Mouse (Mus musculus): Measurements from ENCODE around the gene Trhr2. TPM values are rescaled to one million over a fixed set of nuclear protein-coding genes. Genes with fewer than 3 reads are reported as not detected.

The Trhr2 gene
- polyA plus RNA-seq (2015; fragmentation: Nextera tagmentation; extraction: Ambion mirVana): not detected in 2 replicates

DNA sequence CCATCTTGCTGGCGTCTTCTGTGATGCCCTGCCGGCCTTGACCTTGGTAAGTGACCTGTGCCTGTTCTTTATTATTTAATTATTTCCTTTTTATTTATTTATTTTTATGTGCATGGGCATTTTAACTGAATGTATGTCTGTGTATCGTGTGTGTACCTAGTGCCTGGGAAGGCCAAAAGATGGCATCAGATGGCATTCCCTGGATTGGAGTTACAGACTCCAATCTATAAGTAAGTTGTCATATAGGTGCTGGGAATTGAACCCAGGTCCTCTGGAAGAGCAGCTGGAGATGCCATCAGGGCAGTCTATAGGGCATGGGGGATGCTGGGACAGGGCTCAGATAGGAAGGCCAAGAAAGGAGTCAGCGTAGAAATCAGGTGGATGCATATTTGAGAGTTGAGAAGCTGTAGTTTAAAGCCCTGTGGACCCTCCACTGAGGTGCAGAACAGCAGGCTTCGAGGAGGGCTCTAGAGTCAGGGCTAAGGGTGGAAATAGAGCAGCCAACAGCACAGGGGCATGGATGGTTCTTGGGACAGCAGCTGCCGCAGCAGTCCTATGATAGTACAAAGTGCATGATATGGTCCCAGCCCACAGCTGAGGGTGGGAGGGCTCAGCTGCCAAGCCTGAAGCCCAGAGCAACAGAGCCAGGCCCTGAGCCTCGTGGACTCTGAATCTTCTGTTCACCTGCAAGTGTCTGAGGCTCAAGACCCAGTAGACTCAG is at the start of gene Trhr2:
Gene Trhr2 (minus strand): TSS at position 51 of the 721 bp plus-strand sequence.
- ATAC-seq (no peak), DNase-seq (ENCODE audit: low spot score) (no peak)
- Histone ChIP-seq H3K9me3 (ENCODE audit: low read length) (no peaks in the 10 kb centered on the region), H3K27me3 (replicated peaks; ENCODE audit: insufficient read depth, low read length) (no peaks in the 10 kb centered on the region), H3K4me1 (ENCODE audit: insufficient read depth, low read depth, low read length) (no peaks in the 10 kb centered on the region), H3K4me3 (ENCODE audit: low read depth, low read length) (no peak within 1 kb of the TSS), H3K4me2 (replicated peaks; ENCODE audit: low read depth, low read length) (no peak within 1 kb of the TSS), H3K27ac (ENCODE audit: low read length) (no peak within 1 kb of the TSS), H3K36me3 (ENCODE audit: insufficient read depth, low read length) (no peaks in the 10 kb centered on the region), H3K9ac (replicated peaks; ENCODE audit: low read depth) (no peak within 1 kb of the TSS)
- TF ChIP-seq EP300 (IDR thresholded peaks at IDR 0.05) (no peak), CTCF (IDR thresholded peaks at IDR 0.05) (no peak)
- WGBS: 70% methylated on average over 7 of the region's 7 CpGs

DNA sequence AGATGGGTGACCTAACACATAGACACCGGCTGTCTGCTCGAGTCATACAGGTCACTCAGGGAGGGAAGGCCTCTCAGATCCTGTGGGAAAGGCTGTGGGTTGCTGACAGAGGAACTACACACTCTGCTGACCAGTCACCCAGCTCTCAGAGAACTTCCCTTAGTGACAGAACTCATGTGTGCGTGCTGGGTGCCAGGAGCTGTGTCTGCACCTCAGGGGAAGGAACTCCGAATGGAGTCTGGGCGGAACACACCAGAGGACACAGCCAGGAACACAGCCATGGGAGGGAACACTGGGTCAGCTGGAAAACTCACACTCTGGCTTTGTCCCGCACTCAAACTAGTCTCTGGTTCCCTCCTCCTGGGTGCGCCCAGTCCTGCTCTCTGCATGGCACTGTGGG is 47.1 kb upstream of the Trhr2 start:
- Histone ChIP-seq H3K9ac (replicated peaks; ENCODE audit: low read depth) (no peak overlapping the region), H3K9me3 (ENCODE audit: low read length) (no peaks in the 10 kb centered on the region), H3K27me3 (replicated peaks; ENCODE audit: insufficient read depth, low read length) (no peaks in the 10 kb centered on the region), H3K27ac (ENCODE audit: low read length) (no peak overlapping the region), H3K4me2 (replicated peaks; ENCODE audit: low read depth, low read length) (no peak overlapping the region), H3K36me3 (ENCODE audit: insufficient read depth, low read length) (peaks cover 71% of the 10 kb centered on the region), H3K4me3 (ENCODE audit: low read depth, low read length) (no peak overlapping the region), H3K4me1 (ENCODE audit: insufficient read depth, low read depth, low read length) (no peaks in the 10 kb centered on the region)
- TF ChIP-seq CTCF (IDR thresholded peaks at IDR 0.05): no peak
- no peak for TF ChIP-seq EP300 (IDR thresholded peaks at IDR 0.05)
- DNase-seq (ENCODE audit: low spot score) (no peak), ATAC-seq (no peak)
- 91% methylated on average over 7 of the region's 7 CpGs for WGBS

DNA sequence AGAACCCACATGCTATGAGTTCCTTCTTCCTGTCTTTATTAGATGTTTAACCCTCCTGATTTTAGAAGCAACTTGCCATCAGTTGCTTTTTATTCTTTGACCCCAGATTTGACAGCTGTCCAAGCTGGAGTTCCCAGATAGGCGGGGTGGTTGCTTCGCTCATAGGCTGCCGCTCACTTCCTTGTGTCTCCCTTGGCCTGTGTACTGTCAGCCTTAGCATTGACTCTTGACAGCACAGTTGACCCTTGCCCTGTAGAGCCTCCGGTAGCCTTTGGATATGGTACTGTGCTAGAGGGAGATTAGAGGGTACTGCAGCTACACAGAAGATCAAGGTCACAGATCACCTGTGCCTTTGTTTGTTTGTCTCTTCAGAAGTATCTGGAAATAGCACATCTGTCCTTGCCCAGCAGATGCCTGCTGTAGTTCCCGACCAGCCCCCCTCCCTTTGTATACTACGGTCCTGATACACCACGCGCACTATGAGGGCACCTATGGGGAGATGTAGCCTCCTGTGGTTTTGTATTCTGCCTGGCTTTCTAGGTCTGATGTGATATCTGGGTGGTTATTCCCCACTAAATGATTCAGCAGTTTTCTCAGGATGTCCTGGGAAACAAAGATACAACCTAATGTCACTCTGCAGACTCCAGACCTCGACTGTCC is 44.7 kb upstream of the Trhr2 start:
- ATAC-seq: no peak
- 84% methylated on average over 9 of the region's 9 CpGs for WGBS
- no peak overlapping the region for H3K9ac ChIP-seq (replicated peaks; ENCODE audit: low read depth)
- H3K4me1 ChIP-seq (ENCODE audit: insufficient read depth, low read depth, low read length): no peaks in the 10 kb centered on the region
- no peaks in the 10 kb centered on the region for H3K9me3 ChIP-seq (ENCODE audit: low read length)
- H3K27ac ChIP-seq (ENCODE audit: low read length): no peak overlapping the region
- no peak overlapping the region for H3K4me2 ChIP-seq (replicated peaks; ENCODE audit: low read depth, low read length)
- H3K4me3 ChIP-seq (ENCODE audit: low read depth, low read length): no peak overlapping the region
- TF ChIP-seq EP300 (IDR thresholded peaks at IDR 0.05) (no peak), CTCF (IDR thresholded peaks at IDR 0.05) (no peak)
- H3K36me3 ChIP-seq (ENCODE audit: insufficient read depth, low read length): peaks cover 59% of the 10 kb centered on the region
- no peaks in the 10 kb centered on the region for H3K27me3 ChIP-seq (replicated peaks; ENCODE audit: insufficient read depth, low read length)
- DNase-seq (ENCODE audit: low spot score): no peak

DNA sequence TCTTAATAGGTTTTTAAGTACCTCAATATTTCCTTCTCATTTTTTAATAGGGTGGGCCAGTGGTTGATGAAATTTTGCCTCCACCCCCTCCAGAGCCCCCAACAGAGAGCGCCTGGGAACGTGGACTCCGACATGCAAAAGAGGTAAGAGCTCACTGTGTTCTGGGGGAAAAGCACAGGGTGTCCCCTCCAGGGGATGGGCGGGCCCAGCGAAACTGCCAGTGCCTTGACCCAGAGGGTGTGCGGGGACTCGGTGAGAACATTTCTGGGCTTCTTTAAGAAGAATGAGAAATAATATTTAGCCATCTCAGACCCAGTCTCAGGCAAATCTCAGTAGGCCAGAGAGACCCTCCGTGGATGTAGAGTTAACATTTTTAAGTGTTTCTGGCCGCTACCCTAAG is 37.6 kb upstream of the Trhr2 start:
- ATAC-seq (no peak), DNase-seq (ENCODE audit: low spot score) (no peak)
- Histone ChIP-seq H3K4me3 (ENCODE audit: low read depth, low read length) (no peak overlapping the region), H3K9ac (replicated peaks; ENCODE audit: low read depth) (no peak overlapping the region), H3K9me3 (ENCODE audit: low read length) (no peaks in the 10 kb centered on the region), H3K36me3 (ENCODE audit: insufficient read depth, low read length) (peaks cover 48% of the 10 kb centered on the region), H3K4me1 (ENCODE audit: insufficient read depth, low read depth, low read length) (no peaks in the 10 kb centered on the region), H3K27me3 (replicated peaks; ENCODE audit: insufficient read depth, low read length) (no peaks in the 10 kb centered on the region), H3K4me2 (replicated peaks; ENCODE audit: low read depth, low read length) (no peak overlapping the region), H3K27ac (ENCODE audit: low read length) (no peak overlapping the region)
- no peak for TF ChIP-seq EP300 (IDR thresholded peaks at IDR 0.05)
- TF ChIP-seq CTCF (IDR thresholded peaks at IDR 0.05): no peak
- 96% methylated on average over 9 of the region's 9 CpGs for WGBS

DNA sequence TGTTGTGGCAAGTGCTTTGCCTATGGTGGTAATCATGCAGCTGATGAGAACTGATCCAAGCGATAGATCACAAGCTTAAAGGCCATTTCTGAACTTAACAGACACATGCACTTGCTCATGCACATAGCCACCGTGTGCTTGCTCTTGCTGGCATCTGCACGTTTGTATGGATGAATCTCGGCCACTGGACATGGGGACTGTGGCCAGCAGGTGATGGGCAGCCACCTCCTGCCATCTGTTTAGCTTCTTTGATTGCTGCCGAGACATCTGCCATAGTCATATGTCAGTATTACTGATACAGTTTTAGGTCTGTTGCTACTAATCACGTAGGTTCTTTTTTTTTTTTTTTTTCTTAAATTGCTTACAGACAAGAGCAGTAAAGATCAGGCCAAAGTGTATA is 34.7 kb upstream of the Trhr2 start:
- H3K27ac ChIP-seq (ENCODE audit: low read length): no peak overlapping the region
- H3K4me2 ChIP-seq (replicated peaks; ENCODE audit: low read depth, low read length): no peak overlapping the region
- H3K9me3 ChIP-seq (ENCODE audit: low read length): no peaks in the 10 kb centered on the region
- no peaks in the 10 kb centered on the region for H3K4me1 ChIP-seq (ENCODE audit: insufficient read depth, low read depth, low read length)
- 86% methylated on average over 6 of the region's 6 CpGs for WGBS
- peaks cover 32% of the 10 kb centered on the region; the same call in 1 of the 2 replicates for H3K36me3 ChIP-seq (ENCODE audit: insufficient read depth, low read length)
- ATAC-seq: no peak
- no peak for TF ChIP-seq EP300 (IDR thresholded peaks at IDR 0.05)
- TF ChIP-seq CTCF (IDR thresholded peaks at IDR 0.05): no peak
- H3K27me3 ChIP-seq (replicated peaks; ENCODE audit: insufficient read depth, low read length): no peaks in the 10 kb centered on the region
- no peak overlapping the region for H3K9ac ChIP-seq (replicated peaks; ENCODE audit: low read depth)
- no peak for DNase-seq (ENCODE audit: low spot score)
- H3K4me3 ChIP-seq (ENCODE audit: low read depth, low read length): no peak overlapping the region

DNA sequence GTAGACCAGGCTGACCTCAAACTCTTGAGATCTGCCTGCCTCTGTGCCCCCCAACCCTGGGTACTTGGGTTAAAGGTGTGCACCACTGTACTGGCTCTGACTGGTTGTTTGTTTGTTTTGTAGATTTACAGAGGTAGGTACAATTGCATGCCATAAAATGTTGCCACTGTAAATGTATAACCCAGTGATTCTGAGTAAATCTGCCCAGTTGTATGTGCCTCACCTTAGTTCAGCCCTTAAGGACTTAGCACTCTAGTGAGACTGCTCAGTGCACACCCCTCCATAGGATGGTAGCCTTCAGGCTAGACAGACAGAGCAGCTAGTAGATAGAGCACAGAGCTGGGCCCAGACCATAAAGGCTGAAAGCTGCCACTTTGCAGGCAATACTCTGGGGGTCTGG is 33.2 kb upstream of the Trhr2 start:
- DNase-seq (ENCODE audit: low spot score): no peak
- H3K9me3 ChIP-seq (ENCODE audit: low read length): no peaks in the 10 kb centered on the region
- TF ChIP-seq EP300 (IDR thresholded peaks at IDR 0.05) (no peak), CTCF (IDR thresholded peaks at IDR 0.05) (no peak)
- no peak overlapping the region for H3K4me3 ChIP-seq (ENCODE audit: low read depth, low read length)
- no peak for ATAC-seq
- no peak overlapping the region for H3K9ac ChIP-seq (replicated peaks; ENCODE audit: low read depth)
- H3K27ac ChIP-seq (ENCODE audit: low read length): no peak overlapping the region
- no peak overlapping the region for H3K4me2 ChIP-seq (replicated peaks; ENCODE audit: low read depth, low read length)
- peaks cover 35% of the 10 kb centered on the region; the same call in 1 of the 2 replicates for H3K36me3 ChIP-seq (ENCODE audit: insufficient read depth, low read length)
- no peaks in the 10 kb centered on the region for H3K4me1 ChIP-seq (ENCODE audit: insufficient read depth, low read depth, low read length)
- H3K27me3 ChIP-seq (replicated peaks; ENCODE audit: insufficient read depth, low read length): no peaks in the 10 kb centered on the region

All from lung, postnatal 0 days (tissue).